Mouse (Mus musculus) hindbrain, embryonic 14.5 days (tissue): ENCODE data around the gene Rerg. TPM values are rescaled to one million over a fixed set of nuclear protein-coding genes. Genes with fewer than 3 reads are reported as not detected.

Source experiments
- ATAC-seq: fragments of 200-750 bp; cut with Nextera tagmentation; 2 replicates; pipeline ENCODE4 v1.8.0; 2017; ENCODE audit warnings: moderate number of reproducible peaks, mild to moderate bottlenecking, moderate TSS enrichment, moderate library complexity; ENCODE audit not compliant: low FRiP score
- DNase-seq: peaks from one replicate; pipeline ENCODE4 v3.0.0-alpha.2; 2015; ENCODE audit warnings: low spot score
- H3K27ac ChIP-seq: fragments of 300-500 bp; sonication (generic); 2 replicates; pipeline ENCODE4 v1.5.1; 2014; ENCODE audit warnings: mild to moderate bottlenecking, moderate library complexity
- H3K27me3 ChIP-seq: fragments of 300-500 bp; sonication (generic); 2 replicates; pipeline ENCODE4 v1.6.1; 2014; ENCODE audit warnings: mild to moderate bottlenecking, low read length, mixed read lengths; ENCODE audit not compliant: control insufficient read depth, insufficient read depth
- H3K36me3 ChIP-seq: fragments of 300-500 bp; sonication (generic); replicated peaks from 2 replicates; pipeline ENCODE4 v1.6.1; 2014; ENCODE audit not compliant: control insufficient read depth, insufficient read depth
- H3K4me1 ChIP-seq: fragments of 300-500 bp; sonication (generic); replicated peaks from 2 replicates; pipeline ENCODE4 v1.6.1; 2014; ENCODE audit warnings: antibody characterized with exemption, low read length, mixed read lengths; ENCODE audit not compliant: control insufficient read depth, insufficient read depth
- H3K4me2 ChIP-seq: fragments of 300-500 bp; sonication (generic); replicated peaks from 2 replicates; pipeline ENCODE4 v1.6.1; 2014; ENCODE audit warnings: mild to moderate bottlenecking, moderate library complexity
- H3K4me3 ChIP-seq: fragments of 300-500 bp; sonication (generic); replicated peaks from 2 replicates; pipeline ENCODE4 v1.5.1; 2014; ENCODE audit warnings: mild to moderate bottlenecking, low read length
- H3K9ac ChIP-seq: fragments of 300-500 bp; sonication (generic); 2 replicates; pipeline ENCODE4 v1.6.1; 2014
- H3K9me3 ChIP-seq: fragments of 300-500 bp; sonication (generic); 2 replicates; pipeline ENCODE4 v1.6.1; 2016; ENCODE audit warnings: low read length; ENCODE audit not compliant: control insufficient read depth
- WGBS: fragments of 180-500 bp; shearing (Covaris S2); extraction: QIAGEN DNeasy Blood & Tissue Kit; methylation state at CpG from one replicate; pipeline ENCODE4 v1.1.7; 2014; 5-methylcytosine and 5-hydroxymethylcytosine counted together
- polyA plus RNA-seq: library from polyadenylated mRNA; unstranded; fragments of >200 nt; fragmentation: Nextera tagmentation; extraction: Ambion mirVana; gene quantifications from 2 replicates; pipeline ENCODE4 v1.2.1, GENCODE M21; 2014

Gene Rerg
- polyA plus RNA-seq, 1 experiment from 2014 or later: 6.5 TPM

DNA sequence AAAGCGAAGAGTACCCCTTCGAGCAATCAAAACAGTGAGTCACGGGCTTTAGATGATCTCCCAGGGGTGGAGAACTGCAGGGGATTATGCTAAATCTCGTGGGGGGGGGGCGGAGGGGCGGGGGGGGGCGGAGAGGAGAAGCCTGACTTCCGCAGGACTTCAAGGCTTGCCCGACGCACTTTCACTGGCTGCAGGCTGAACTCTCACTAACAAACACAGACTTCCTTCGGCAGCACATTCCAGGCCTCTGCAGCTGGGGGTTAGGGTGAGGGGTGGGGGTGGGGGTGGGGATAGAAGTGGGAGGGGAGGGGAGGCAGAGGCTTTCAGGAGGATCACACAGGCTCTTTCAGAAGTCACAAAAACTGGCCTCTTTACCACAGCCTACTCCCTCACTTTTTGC is 27.5 kb downstream of the Rerg start:
- no peak overlapping the region for H3K4me3 ChIP-seq
- ATAC-seq (peak; percentile 70; the same call in 1 of the 2 replicates), DNase-seq (no peak)
- no peaks in the 10 kb centered on the region for H3K4me1 ChIP-seq
- 0% methylated on average over 8 of the region's 11 CpGs for WGBS
- H3K36me3 ChIP-seq: no peaks in the 10 kb centered on the region
- no peak overlapping the region for H3K27ac ChIP-seq
- H3K9me3 ChIP-seq: 0 out of 2 replicates have a peak, but pooled peaks cover 5% of the 10 kb centered on the region
- no peaks in the 10 kb centered on the region for H3K27me3 ChIP-seq
- peak overlapping the region; percentile 36 for H3K4me2 ChIP-seq
- H3K9ac ChIP-seq: no peak overlapping the region; the same call in 1 of the 2 replicates

DNA sequence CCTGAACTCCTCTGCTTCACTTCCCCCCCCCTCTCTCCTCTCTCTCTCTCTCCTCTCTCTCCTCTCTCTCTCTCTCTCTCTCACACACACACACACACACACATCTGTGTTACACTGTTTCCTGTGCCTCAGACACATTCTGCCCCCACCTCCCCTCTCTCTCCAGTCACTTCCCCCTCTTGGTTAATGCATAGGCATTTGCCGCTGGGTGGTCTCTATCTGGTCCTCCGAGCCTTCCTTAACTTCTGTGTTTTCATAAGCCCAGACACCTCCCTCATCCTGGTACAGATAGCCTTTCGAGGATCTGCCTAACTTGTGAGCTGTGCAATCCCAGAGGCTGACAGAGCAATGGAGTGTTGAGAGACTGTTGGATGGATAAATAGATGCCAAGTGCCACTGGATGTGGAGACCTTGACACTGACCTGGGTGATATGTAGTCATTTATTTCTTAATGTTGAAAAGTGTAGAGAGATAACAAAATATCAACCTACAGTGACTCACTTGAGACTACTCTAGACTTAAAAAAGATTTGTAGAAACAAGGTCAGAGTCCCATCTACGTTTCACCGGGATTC is 29.0 kb downstream of the Rerg start:
- no peak for DNase-seq
- Histone ChIP-seq H3K36me3 (no peaks in the 10 kb centered on the region), H3K27ac (no peak overlapping the region), H3K9me3 (no peaks in the 10 kb centered on the region), H3K4me2 (no peak overlapping the region), H3K4me1 (peaks cover 3% of the 10 kb centered on the region), H3K9ac (no peak overlapping the region), H3K27me3 (no peaks in the 10 kb centered on the region), H3K4me3 (no peak overlapping the region)
- no peak for ATAC-seq
- WGBS: 61% methylated on average over 5 of the region's 5 CpGs

DNA sequence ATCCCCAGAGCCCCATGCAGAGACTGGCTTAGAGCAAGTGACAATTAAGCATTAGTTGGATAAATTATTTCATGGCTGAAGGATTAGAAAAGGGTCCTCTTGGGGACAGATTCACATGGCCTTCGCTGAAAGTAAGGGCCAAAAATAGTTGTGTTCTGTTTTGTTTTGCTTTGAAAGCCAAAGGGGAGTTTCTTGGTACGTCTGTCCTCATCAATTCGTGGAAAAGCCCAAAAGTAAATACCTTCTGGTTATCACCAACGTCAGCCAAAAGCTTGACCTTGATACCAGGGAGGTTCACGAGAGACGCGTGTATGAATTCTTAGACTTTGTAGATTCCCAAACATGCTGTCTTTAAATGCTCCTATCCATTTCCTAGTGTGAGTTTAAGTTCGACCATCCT is 31.5 kb downstream of the Rerg start:
- 77% methylated on average over 8 of the region's 8 CpGs for WGBS
- DNase-seq: no peak
- no peaks in the 10 kb centered on the region for H3K27me3 ChIP-seq

DNA sequence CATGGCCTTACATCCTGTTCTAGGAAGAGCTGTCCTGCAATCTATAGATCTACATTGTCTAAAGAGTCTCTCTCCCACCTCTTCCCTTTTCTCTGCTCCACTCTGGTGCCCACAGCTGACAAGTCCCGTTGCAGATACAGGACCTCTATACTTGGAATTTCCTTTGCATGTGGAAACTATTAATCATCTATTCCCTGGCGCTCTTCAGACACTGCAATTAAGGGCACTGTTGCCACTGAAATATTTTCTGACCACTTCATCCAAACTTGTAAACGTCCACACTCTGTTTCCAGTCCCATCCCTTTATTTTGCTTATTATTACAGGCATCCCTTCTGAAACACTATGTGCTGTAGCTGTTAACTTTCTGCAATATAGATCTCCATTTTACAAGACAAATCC is 31.9 kb downstream of the Rerg start:
- Histone ChIP-seq H3K27ac (no peak overlapping the region), H3K9me3 (no peaks in the 10 kb centered on the region), H3K27me3 (no peaks in the 10 kb centered on the region), H3K36me3 (no peaks in the 10 kb centered on the region), H3K4me2 (no peak overlapping the region), H3K4me1 (peaks cover 29% of the 10 kb centered on the region), H3K4me3 (no peak overlapping the region), H3K9ac (no peak overlapping the region)
- DNase-seq (no peak), ATAC-seq (no peak)
- WGBS: 57% methylated on average over 3 of the region's 3 CpGs

More for the DNA sequence above, 31.5 kb downstream of the Rerg start:
- Histone ChIP-seq H3K36me3 (no peaks in the 10 kb centered on the region), H3K9me3 (no peaks in the 10 kb centered on the region), H3K4me1 (peaks cover 28% of the 10 kb centered on the region), H3K27ac (no peak overlapping the region), H3K9ac (no peak overlapping the region), H3K4me2 (no peak overlapping the region), H3K4me3 (no peak overlapping the region)
- ATAC-seq: no peak

DNA sequence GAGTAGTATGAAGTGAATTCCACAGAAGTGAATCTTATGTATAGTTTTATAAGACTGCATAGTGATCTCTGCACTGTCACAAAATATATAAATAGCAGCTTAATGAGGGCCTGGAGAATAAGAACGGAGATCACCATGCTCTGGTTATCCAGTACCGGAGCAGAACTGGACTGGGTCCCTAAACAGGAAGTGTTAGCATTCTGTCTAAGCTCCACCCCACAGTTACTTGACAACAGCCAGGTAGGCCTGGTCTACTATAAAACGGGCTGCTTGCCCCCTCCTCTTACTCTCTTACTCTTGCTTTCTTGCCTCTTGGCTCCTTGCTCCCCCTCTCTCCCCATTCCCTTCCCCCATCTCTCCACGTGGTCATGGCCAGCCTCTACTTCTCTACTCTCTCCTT is 33.9 kb downstream of the Rerg start:
- ATAC-seq: no peak
- no peak for DNase-seq
- H3K9me3 ChIP-seq: no peaks in the 10 kb centered on the region
- no peak overlapping the region for H3K4me2 ChIP-seq
- H3K27ac ChIP-seq: 0 out of 2 replicates have a peak overlapping the region, but pooled peaks have one; percentile 26
- no peaks in the 10 kb centered on the region for H3K36me3 ChIP-seq
- no peak overlapping the region for H3K4me3 ChIP-seq
- peaks cover 29% of the 10 kb centered on the region for H3K4me1 ChIP-seq
- no peak overlapping the region for H3K9ac ChIP-seq
- WGBS: 78% methylated on average over 4 of the region's 4 CpGs
- H3K27me3 ChIP-seq: no peaks in the 10 kb centered on the region

DNA sequence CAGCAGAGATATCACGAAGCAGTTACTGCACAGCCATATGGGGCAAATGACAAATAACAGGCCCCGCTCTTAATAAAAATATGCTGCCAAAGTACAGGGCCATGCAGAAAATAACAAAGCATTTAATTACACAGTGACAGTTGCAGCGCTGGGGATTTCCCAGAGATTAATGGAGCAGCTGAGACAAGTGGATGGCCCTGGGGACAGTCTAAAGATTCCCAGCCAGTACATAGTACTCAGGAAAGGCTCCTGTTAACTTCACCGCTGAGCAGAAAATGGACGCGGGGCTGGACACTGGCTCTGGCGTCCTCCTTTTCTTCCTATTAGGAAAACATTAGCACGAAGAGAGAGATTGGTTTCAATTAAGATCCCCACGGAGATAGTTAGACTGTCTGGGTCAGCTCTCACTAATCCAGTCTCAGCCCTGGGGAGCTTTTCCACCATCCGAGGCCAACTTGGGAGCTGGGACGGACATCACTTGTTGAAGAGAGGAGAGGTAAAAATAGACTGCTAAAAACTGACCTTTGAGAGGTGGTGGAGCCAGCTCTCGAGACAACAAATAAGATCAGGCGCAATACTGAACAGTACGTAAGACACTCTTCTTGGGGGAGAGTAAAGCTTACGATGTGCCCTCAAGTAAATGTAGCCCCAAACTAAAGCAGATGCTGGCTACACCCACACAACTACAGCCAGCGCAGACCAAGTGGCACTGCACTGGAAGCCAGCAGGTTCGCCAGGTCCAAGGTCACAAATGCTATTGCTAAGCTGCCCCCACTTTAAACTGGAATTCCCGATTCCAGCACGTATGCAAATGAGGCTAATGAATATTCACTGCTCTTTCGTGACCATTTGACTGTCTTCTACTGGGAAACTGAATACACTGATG is 34.5 kb downstream of the Rerg start:
- Histone ChIP-seq H3K27me3 (no peaks in the 10 kb centered on the region), H3K9ac (no peak overlapping the region), H3K36me3 (no peaks in the 10 kb centered on the region), H3K9me3 (no peaks in the 10 kb centered on the region), H3K4me1 (peaks cover 29% of the 10 kb centered on the region), H3K4me2 (peak overlapping the region; percentile 28), H3K4me3 (no peak overlapping the region), H3K27ac (peak overlapping the region; percentile 71)
- DNase-seq: peak; percentile 46
- 30% methylated on average over 20 of the region's 20 CpGs for WGBS
- peak; percentile 80 for ATAC-seq

DNA sequence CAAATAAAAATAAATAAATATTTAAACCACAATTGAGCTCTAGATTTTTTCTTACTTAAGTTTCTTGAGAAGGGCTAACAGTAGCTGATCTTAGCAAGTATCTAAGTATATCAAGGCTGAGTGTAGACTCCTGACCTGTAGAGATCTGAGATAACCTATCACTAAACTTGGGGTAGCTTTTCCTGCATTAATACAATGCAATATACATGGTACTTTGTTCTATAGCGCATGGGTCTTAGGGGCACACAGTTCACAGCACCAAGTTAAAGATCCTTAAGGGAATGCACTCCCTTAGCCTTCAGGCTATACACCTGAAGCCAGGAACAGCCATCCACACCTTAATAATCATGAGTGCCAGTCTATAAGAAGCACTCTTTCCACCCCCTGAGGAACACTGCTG is 38.5 kb downstream of the Rerg start:
- no peaks in the 10 kb centered on the region for H3K36me3 ChIP-seq
- no peak for ATAC-seq
- no peak overlapping the region for H3K4me3 ChIP-seq
- H3K9ac ChIP-seq: no peak overlapping the region
- H3K27ac ChIP-seq: no peak overlapping the region
- no peaks in the 10 kb centered on the region for H3K9me3 ChIP-seq
- no peaks in the 10 kb centered on the region; the same call in 1 of the 2 replicates for H3K27me3 ChIP-seq
- WGBS: 97% methylated on average over 1 of the region's 1 CpGs
- H3K4me2 ChIP-seq: no peak overlapping the region
- no peak for DNase-seq
- H3K4me1 ChIP-seq: peaks cover 29% of the 10 kb centered on the region

DNA sequence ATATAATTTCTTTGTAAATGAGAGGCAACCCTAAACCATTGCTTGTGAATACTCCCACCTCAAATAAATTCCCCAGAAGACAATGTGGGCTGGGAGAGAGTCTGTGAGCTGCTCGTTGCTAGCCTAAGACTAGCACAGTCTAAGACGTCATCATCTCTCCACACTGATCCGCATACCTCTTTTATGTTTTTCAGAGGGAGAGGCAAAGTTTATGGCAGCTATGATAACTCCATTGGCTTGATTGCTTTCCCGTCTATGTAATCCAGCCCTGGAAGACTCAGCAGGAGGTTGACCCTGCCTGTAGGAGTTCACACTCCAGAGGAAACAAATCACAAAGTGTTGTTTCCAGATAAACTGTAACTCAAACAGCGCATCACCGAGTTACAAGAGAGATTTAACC is 38.9 kb downstream of the Rerg start:
- Histone ChIP-seq H3K9ac (no peak overlapping the region), H3K4me1 (peaks cover 26% of the 10 kb centered on the region), H3K27ac (no peak overlapping the region), H3K9me3 (no peaks in the 10 kb centered on the region), H3K27me3 (no peaks in the 10 kb centered on the region; the same call in 1 of the 2 replicates), H3K4me3 (no peak overlapping the region), H3K36me3 (no peaks in the 10 kb centered on the region), H3K4me2 (no peak overlapping the region)
- no peak for DNase-seq
- 76% methylated on average over 6 of the region's 6 CpGs for WGBS
- ATAC-seq: no peak

DNA sequence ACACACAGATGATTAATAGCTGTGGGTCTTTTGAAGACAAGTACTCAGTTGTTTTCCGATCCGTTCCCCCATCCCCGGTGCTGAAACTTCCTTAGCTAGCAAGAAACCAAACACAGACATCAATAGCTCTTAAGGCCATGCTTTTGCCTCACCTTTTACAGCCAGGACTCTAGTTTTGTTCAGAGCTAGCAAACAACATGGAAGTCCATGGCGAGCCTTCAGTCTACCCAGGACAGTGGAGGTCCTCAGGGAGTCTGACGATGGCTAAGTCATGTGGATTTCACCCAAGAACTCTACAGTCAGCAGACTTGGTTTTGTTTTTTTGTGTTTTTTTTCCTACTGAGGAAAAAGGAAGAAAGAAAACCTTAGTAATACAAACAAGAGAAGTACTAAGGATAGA is 43.4 kb downstream of the Rerg start:
- 68% methylated on average over 5 of the region's 5 CpGs for WGBS
- Histone ChIP-seq H3K4me1 (0 out of 2 replicates have a peak, but pooled peaks cover 4% of the 10 kb centered on the region), H3K27me3 (no peaks in the 10 kb centered on the region; the same call in 1 of the 2 replicates), H3K9ac (no peak overlapping the region), H3K4me2 (no peak overlapping the region), H3K9me3 (no peaks in the 10 kb centered on the region), H3K36me3 (no peaks in the 10 kb centered on the region), H3K4me3 (no peak overlapping the region), H3K27ac (no peak overlapping the region)
- DNase-seq (no peak), ATAC-seq (no peak)
